Mouse (Mus musculus) spleen, adult 12 weeks (tissue): ENCODE data around the gene Traf1.

Experiments
- DNase-seq: peaks from one replicate; pipeline ENCODE4 v3.0.0; 2022; ENCODE audit warnings: low spot score

Gene Traf1

DNA sequence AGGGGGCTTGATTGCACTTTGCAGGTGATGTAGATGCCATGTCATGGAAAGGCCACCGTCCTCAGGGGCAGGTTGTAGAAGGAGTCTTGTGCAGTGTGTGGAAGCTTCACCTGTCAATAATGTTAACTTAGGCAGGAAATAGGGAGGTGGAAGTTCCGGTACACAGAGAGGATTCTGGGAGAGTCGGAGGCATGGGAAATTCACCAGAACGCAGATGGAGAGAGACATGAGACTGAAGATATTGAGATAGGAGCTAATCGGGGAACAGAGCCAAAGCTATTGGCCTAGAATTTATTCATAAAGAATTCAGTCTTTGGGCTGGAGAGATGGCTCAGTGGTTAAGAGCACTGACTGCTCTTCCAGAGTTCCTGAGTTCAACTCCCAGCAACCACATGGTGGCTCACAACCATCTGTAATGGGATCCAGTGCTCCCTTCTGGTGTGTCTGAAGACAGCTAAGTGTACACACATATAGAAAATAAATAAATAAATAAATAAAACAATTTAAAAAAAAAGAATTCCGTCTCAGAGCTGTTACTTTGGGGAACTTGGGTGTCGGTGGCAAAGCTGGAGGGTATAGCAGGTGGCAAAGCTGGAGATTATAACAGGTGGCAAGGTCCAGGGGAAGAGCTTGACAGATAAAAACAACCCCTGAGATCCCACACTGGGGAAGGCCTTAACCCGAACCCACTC is 4.8 kb upstream of the Traf1 start:
- no peak for DNase-seq

DNA sequence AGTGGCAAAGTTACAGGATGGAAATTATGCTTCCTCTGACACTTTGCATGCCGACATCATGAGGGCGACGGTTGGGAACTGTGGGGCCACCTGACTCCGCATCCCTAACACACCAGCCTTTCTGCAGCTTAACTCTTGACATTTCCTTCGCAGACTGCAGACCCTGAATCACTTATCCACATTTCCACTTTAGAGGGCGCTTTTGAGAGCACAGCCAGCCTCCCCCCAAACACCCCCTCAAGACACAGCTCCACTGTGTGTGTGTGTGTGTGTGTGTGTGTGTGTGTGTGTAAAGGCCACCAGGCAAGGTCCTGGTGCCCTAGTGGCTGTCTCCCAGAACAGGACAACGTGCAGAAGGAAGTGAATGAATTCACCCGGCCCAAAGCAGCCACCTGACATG is 4.2 kb upstream of the Traf1 start:
- no peak for DNase-seq

- no peak for DNase-seq
Measured at GRCm38 (mm10) chr2:34965293-34965692, 3.7 kb upstream of the Traf1 start.

- DNase-seq, result no peak
Measured at GRCm38 (mm10) chr2:34964651-34965050, 3.1 kb upstream of the Traf1 start.

- no peak for DNase-seq
Measured at GRCm38 (mm10) chr2:34964230-34964629, 2.7 kb upstream of the Traf1 start.

DNA sequence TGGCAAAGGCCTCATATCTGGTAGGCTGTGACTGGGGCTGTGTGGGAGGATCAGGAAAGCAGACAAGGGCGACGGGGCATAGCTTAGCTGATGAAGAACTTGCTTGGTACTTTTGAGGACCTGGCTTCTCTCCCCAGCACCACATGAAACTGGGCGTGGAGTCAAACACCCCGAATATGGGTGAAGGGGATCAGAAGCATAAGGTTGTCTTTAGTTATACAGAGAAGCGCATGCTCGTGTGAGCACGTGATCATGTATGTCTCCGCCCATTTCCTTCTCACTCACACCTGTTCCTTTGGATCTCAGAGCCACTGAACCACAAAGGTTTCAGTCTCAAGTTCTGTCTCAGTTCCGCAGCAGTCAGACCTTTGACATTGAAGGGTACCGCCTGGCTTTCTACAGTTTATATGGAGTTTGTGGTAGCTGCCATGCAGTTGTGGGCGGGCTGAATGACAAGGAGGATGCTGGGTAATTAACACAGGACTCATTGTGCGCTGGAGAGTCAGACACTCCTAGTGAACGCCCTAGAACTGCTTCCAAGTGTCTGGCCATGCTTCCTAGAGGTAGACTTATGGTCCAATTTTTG is 1.9 kb upstream of the Traf1 start:
- DNase-seq, result peak; percentile 65

- peak; percentile 48 for DNase-seq
Measured at GRCm38 (mm10) chr2:34962893-34963292, 1.3 kb upstream of the Traf1 start.

- DNase-seq, result no peak
Measured at GRCm38 (mm10) chr2:34962211-34962610, 639 bp upstream of the Traf1 start.

GRCm38 (mm10) chr2:34960966-34961365 is 606 bp downstream of the Traf1 start:
- no peak for DNase-seq

GRCm38 (mm10) chr2:34960466-34960865 is 1.1 kb downstream of the Traf1 start:
- DNase-seq, result no peak

GRCm38 (mm10) chr2:34958582-34958981 is 3.0 kb downstream of the Traf1 start:
- no peak for DNase-seq

DNA sequence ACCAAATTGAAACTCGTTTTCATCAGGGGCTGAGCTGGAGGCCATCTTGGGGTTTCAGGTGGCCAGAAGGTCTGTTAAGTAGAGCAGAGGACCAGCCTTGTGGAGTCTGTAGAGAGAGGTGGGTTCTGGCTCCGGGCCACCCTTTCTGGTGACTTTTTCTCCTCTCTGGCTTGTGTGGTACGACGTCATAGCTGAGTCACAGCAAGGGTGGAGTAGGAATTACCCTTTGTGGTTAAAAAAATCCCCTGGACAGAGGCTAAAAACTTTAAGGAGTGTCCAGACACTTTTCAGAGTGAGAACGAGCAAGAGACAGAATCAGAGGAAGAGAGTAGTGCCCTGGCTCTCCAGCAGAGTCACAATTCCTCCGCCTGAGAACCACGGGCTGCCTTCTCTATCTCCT is 3.5 kb downstream of the Traf1 start:
- DNase-seq, result no peak

GRCm38 (mm10) chr2:34957405-34957804 is 4.2 kb downstream of the Traf1 start:
- no peak for DNase-seq

DNA sequence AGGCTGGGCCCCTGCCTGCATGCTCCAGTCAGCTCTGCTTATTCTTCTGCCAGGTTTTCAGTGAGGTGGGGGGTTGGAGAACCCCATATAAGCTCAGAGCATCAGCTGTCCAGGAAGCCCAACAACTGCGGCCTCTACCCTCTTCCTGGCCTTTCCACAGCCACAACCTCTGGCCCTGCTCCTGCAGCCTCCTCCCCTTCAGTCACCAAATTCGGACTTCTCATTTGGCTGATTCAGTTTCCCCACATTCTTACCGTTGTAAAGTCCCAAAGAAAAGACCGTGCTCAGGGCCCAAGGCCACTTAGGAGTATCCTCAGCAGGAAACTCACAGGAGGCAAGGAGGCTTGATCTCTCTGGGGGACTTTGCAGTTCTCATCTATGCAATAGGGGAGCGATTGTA is 4.6 kb downstream of the Traf1 start:
- no peak for DNase-seq

- DNase-seq, result no peak
Measured at GRCm38 (mm10) chr2:34954344-34954743, 7.2 kb downstream of the Traf1 start.

DNA sequence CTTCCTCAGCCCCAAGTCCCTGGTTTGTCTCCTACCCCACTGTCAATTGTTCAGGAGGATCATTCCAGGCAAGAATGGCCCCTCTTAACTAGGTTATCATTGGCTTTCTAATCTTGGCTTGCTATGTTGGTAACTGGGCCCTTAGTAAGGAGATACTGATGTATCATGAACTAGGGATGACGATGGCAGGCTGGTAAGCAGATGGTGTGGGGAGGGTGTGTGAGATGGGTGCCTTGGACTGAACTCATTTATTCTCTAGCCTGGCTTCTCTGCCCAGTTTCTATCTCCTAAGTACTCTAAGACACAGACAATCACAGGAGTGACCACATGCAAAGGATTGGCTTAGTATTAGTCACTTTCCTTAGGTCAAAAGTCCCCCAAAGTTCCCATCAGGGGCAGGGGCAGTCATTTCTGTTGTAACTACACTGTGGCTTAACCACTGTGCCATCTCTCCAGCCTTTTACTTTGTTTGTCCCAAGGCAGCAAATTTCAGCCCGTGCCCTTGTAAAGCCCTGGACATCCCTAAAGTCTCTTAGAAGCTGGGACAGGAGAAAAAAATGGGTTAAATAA is 7.9 kb downstream of the Traf1 start:
- no peak for DNase-seq

- no peak for DNase-seq
Measured at GRCm38 (mm10) chr2:34953018-34953417, 8.6 kb downstream of the Traf1 start.

GRCm38 (mm10) chr2:34951469-34951868 is 10.1 kb downstream of the Traf1 start:
- no peak for DNase-seq

- no peak for DNase-seq
Measured at GRCm38 (mm10) chr2:34948622-34949021, 12.9 kb downstream of the Traf1 start.

GRCm38 (mm10) chr2:34946046-34946445 is 15.5 kb downstream of the Traf1 start:
- no peak for DNase-seq

DNA sequence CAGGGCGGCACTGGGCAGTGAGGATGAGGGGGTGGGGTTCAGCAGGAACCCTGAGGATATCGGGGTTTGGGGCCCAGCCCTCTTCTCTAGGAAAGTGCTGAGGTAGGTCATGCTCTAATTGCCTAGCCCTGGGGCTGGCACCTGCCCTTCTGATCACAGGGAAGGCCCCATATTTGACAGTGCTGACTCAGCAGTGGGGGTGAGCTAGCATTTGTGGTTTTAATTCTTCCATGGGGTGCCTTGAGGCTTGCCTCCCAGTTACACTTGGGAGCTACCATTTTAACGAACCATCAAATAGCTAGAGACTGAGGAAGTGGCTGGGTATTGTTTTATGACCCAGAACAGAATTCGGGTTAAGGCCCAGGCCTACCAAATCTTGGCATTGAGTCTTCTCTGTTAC is 16.0 kb downstream of the Traf1 start:
- DNase-seq, result no peak

DNA sequence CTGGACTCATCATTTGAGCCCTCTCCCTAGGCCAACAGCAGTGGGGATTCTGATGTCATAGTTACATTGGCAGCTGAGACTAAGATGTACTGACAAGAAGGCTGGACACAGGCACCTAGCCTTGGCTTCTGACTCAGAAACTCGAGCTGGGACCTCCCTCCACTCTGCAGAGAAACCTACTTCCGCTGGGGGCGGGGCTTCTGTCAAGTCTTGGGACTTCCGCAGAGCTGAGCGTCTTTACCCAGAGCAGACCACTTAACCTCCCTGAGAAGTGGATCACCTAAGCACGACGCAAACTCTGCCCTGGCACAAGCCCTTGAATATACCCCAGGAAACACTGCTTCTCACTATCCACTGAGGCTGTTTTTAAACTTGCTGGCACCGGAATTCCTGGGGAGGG is 16.8 kb downstream of the Traf1 start:
- DNase-seq, result no peak

GRCm38 (mm10) chr2:34943556-34944120 is 17.9 kb downstream of the Traf1 start:
- no peak for DNase-seq
